Mouse (Mus musculus): ENCODE measurements at regions not wholly inside any gene's neighbourhood (a gene's known extent, or its start where the extent isn't known, plus 50 kb on each side); places are given as distances from the start of the nearest gene placed in this dataset.
"Not testable (repeated sequence)": the region's sequence is repeated elsewhere in the genome, so short reads cannot be mapped to it uniquely, and the experiment has no call there.

- DNase-seq (ENCODE audit: low read depth in 1 of 2, low spot score in 2 of 2): no peak
Measured at GRCm38 (mm10) chr12:29049105-29049511, 297.5 kb downstream of the Eipr1 start.

DNA sequence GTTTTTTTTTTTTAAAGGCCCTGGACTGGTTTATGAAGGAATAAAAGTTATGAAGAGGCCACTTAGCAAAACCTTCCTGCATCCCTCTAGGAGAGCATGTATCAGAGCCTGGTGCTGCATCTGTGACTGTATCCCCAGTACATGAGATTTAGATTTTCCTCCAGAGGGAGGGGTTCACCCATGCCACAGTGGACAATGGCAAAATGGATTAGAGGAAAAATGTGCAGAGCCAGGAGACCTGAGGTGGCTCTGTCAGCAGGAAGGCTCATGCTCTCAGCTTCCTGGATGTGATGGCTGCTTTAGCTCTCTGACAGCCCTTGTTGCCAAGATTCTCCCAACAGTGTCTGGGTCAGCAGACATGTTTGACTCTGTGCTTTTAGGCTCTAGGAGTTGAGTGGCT lies 298.2 kb downstream of the Eipr1 start:
- DNase-seq (ENCODE audit: low read depth in 1 of 2, low spot score in 2 of 2): no peak

DNA sequence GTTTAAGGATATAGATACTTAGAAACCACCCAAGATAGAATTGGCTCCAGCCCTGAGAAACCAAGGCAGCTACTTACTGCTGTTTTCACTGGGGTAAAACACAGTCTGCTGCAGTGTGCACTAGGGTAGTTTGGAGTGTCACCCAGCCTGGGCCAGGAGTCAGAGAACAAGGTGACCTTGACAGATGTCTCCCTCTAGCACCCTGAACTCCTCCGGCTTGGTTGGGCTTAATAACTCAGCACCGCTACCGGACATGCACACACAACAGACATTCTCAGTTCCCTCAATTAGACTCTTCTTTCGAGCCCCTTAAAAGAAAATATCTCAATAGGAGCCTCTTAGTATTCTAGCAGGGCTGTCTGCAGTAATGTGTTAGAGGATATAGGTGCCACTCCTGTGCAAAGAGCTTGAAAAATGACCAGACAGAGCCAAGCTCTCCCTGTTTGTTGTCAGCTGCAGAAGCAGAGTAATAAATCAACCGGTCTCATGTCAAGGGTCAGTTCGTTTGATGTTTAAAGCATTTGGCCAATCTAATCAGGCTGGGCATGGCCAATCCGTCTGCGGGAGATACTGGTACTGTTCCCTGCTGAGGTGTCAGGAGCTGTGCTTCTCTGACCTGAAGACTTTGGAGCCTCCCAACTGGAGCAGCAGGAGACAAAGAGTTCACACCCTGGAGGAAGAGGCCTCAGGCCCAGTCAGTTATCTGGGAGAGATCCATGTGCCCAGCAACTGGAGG lies 299.1 kb downstream of the Eipr1 start:
- DNase-seq (ENCODE audit: low read depth in 1 of 2, low spot score in 2 of 2): no peak

- DNase-seq (ENCODE audit: low read depth in 1 of 2, low spot score in 2 of 2): no peak
Measured at GRCm38 (mm10) chr12:29054367-29054766, 302.8 kb downstream of the Eipr1 start.

DNA sequence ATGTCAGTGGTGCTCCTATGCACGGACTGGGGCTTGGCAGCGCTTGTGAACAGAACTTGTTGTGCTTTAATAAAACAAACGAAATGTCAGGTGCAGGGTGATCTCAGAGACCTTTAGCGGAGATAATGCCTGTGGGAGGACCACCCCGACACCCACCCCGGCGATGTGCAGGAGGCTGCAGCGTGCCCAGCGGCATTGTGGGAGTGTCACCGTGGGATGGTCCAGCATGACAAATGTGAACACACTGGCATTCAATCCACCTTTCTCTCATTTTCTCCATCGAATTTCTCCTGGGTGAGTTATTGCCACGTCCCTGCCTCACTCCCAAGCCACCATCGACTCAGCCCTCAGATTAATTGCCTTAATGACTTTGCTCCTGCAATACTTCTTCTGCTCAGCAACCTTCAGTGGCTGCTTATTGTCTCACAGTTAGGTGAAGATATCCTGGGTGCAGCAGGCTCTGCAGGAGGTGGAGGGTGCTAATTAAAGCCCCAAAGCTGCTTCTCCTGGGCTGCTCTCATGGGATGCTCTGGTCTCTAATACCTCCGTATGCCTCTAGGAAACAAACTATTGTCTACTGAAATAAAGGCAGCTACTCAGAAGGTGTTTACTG lies 310.5 kb downstream of the Eipr1 start:
- no peak for DNase-seq (ENCODE audit: low read depth in 1 of 2, low spot score in 2 of 2)

GRCm38 (mm10) chr12:29062801-29063200 lies 311.2 kb downstream of the Eipr1 start:
- no peak for DNase-seq (ENCODE audit: low read depth in 1 of 2, low spot score in 2 of 2)

- no peak for DNase-seq (ENCODE audit: low read depth in 1 of 2, low spot score in 2 of 2)
Measured at GRCm38 (mm10) chr12:29068180-29068579, 316.6 kb downstream of the Eipr1 start.

DNA sequence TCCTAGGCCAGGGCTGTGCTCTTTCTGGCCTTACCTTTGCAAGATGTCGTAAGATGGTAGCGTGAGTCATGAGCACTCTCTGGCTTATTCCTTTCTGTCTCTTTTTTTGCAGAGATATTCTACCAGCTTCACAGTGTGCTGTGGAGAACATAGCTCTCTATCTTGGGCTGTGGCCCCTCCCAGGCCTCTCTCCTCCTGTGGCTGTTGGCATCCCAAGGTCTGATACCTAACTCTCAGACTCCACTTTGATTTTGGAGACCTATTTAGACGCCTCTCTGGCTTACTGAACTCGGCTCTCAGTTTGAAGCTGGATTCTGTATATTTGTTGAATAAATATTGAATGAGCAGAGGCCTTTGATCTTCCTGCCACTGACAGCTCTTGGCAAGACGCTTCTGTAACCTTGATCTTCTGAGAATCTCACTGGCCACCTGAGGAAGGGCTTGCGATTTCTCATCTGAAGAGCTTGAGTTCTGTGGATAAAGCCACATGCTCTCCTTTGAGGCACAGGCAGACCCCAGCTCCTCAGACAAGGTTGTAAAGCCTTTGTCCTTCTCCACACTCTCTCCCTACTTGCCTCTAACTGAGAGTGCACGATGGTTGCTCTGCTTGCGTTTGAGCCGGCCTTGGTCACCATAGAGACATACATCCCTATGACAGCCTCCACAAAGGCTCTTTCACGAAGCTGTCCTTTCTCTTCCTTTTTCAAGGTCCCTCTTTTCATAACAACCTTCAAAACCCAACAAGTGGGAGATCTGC lies 323.7 kb downstream of the Eipr1 start:
- DNase-seq (ENCODE audit: low read depth in 1 of 2, low spot score in 2 of 2): no peak

GRCm38 (mm10) chr12:29076606-29077005 lies 325.0 kb downstream of the Eipr1 start:
- DNase-seq (ENCODE audit: low read depth in 1 of 2, low spot score in 2 of 2): no peak

GRCm38 (mm10) chr12:29079011-29079410 lies 327.4 kb downstream of the Eipr1 start:
- no peak for DNase-seq (ENCODE audit: low read depth in 1 of 2, low spot score in 2 of 2)

GRCm38 (mm10) chr12:29083426-29084221 lies 332.0 kb downstream of the Eipr1 start:
- DNase-seq (ENCODE audit: low read depth in 1 of 2, low spot score in 2 of 2): no peak

GRCm38 (mm10) chr12:29087245-29087644 lies 335.6 kb downstream of the Eipr1 start:
- DNase-seq (ENCODE audit: low read depth in 1 of 2, low spot score in 2 of 2): not testable (repeated sequence)

DNA sequence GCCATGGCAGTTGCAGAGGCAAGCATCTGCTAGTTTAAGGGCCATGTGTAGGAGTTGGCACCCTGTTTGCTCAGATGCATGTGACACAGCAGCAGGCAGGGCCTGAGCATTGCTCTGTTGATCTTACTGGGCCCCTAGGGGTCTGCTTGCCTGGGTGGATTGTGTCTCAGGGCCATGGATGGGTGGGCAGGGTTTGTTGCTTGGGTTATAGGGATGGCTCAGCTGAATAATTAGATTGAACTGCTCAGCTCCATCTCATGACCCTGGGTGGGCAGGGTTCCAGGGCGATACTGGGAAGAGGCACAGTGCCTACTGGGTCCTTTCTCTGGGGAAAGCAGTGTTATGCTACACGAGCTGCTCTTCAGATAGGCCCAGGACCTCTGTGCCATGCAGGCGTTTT lies 338.0 kb downstream of the Eipr1 start:
- DNase-seq (ENCODE audit: low read depth in 1 of 2, low spot score in 2 of 2): no peak

DNA sequence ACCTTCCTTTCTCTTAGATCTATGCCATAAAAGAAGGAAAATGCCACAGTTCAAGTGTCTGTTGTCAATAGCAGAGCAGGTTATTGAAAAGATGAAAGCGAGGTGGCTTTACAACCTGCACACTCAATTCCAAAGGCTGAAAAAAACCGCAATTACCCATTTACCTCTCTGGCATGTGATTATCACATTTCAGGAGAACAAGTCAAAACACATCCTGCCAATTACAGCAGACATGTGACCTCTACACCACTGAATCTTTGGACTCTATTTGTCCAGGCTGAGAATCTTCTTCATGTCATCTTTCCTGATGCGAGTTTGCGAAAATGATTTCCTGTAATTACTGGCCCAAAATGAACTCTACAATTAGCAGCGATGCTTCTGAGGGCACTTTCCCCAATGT lies 338.8 kb downstream of the Eipr1 start:
- DNase-seq (ENCODE audit: low read depth in 1 of 2, low spot score in 2 of 2): no peak

GRCm38 (mm10) chr12:29095406-29096032 lies 343.9 kb downstream of the Eipr1 start:
- DNase-seq (ENCODE audit: low read depth in 1 of 2, low spot score in 2 of 2): no peak

DNA sequence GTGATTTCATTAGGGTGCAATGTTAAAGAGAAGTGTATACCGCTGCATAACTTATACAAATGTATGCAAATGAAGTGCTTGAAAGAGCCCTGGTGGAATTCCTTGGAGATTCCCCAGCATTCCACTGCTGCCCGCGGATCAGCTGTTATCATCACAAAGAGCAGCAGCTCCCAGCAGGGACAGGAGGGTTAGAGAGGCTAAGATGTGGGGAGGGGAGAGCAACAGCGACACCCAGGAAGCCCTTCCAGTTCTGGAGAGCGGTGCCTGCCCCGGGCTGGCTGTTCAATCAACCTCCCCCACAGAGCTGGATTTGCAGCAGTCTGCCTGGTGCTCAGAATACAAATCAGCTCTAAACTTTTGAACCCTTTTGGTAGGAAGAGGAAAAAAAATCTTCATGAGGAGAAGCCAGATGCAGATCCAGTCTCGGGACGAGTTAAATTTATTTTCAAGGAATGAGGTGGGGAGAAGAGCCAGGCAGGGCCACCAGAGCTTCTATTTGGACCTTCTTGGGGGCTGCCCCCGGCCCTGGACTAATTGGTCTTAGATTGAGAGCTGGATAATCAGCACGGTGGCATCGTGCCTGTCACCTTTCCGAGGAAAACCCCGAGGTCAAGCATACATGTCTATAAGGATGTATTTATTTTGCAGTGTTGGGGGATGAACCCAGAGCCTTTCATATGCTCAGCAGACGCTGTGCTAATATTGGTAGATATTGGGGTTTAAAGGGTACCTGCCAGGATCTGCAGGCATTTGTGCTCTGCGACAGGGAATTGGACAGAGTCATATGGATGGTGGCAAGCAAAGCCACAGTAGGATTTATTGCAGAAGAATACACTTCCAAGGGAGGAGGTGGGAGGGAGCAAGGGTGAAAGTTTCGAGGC lies 344.7 kb downstream of the Eipr1 start:
- no peak for DNase-seq (ENCODE audit: low read depth in 1 of 2, low spot score in 2 of 2)

GRCm38 (mm10) chr12:29100042-29100570 lies 348.5 kb downstream of the Eipr1 start:
- no peak for DNase-seq (ENCODE audit: low read depth in 1 of 2, low spot score in 2 of 2)

GRCm38 (mm10) chr12:29106893-29107719 lies 355.5 kb downstream of the Eipr1 start:
- no peak for DNase-seq (ENCODE audit: low read depth in 1 of 2, low spot score in 2 of 2)

- no peak for DNase-seq (ENCODE audit: low read depth in 1 of 2, low spot score in 2 of 2)
Measured at GRCm38 (mm10) chr12:29107720-29108051, 356.1 kb downstream of the Eipr1 start.

Measured in monocyte, adult 2 months (primary cell).